Mouse (Mus musculus): ENCODE measurements around the gene Cutal.

The Cutal gene

DNA sequence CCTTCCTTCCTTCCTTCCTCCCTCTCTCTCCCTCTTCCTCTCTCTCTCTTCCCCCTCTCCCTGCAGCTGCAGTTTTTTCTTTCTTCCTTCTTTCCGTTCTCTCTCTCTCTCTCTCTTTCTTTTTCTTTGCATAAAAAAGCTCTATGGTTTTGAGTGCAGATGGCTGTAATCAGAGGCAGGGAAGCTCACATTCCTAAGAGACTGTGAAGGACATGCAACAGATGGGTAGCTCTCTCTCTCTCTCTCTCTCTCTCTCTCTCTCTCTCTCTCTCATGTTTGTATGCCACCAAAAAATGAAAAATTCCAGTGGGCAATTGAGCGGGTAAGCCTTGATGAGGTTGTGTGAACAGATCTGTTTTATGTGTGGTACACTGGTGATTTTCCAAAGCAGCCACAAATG, 10.0 kb downstream of the Cutal start:
- DNase-seq = no peak

DNA sequence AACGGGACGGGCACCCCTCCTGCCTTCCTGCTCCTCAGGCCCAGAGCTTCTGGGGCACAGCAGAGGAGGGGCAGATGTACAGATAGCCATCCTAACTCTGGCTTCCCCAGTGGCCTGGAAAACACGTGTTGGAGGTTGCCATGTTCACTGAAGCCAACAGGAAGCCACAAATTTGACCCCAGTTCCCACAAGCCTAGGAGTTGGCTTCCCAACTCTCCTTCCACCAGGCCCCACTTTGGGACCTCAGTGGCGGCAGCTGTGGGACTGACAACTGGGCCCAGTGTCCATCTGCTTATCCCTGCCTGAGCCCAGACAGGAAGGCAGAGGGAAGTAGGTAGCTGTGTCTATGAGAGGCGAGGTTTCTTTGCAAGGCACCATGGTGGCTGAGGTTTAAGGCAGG, 19.8 kb downstream of the Cutal start:
- DNase-seq = no peak

DNA sequence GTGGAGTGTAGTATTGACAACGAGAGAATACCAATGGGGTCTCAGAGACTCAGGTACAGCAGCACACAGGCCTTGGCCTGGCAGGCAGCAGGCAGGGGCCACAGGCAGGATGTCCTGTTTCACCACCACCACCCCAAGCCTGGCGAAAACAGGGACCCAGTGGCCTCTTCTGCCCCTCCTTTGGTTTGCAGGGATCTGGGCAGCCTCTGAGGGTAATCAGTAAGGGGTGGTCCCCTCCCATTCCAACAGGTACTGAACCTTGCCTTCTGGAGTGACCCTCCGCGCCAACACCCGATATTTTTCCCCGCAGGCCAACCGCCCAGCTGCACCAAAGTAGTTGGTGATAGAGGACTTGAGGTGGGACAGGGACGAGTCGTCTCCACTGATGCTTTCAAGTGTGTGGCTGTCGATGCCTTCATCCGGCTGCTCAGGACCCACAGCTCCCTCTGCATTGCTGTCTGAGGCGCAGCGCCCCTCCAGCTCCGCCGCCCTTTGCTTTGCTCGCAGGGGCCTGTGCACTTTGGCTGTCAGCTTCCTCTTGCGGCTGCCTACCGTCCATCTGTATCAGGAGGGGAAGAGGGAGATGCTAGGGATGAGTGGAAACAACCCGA, 21.4 kb downstream of the Cutal start:
- DNase-seq = no peak

DNA sequence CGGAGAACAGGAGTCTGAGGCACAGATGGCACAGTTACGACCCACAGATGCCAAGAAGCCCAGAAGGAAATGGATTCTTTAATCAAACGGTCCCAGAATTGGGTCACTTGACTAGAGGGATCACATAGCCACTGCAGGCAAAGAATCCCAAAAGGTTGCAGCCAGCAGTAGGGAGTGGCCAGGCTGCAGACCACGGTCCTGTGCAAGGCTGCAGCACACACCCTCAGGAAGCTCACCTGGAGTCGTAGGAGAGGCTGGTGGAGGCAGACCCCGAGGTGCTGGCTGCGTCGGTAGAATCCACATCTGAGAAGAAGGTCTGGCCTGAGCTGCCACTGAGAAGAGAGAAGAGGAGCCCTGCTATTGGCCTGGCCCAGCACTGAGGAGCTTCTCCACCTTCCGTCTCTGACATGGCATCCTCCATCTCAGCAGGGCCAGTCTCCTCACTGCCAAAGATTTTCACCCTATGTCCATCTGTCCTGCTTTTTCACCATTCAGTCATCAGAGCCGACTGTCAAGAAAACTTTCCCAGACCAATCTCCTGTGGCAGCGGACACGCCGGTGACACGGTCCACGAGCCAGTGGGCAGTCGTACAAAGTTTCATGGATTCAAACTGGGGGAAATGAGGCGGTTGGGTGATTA, 22.7 kb downstream of the Cutal start:
- DNase-seq = no peak

GRCm38 (mm10) chr2:34897820-34898219, 23.6 kb downstream of the Cutal start:
- peak; percentile 47 for DNase-seq

- DNase-seq = no peak
These were observed 25.5 kb downstream of the Cutal start for GRCm38 (mm10) chr2:34899682-34900081.

- no peak for DNase-seq
These were observed 26.2 kb downstream of the Cutal start for GRCm38 (mm10) chr2:34900412-34900811.

DNA sequence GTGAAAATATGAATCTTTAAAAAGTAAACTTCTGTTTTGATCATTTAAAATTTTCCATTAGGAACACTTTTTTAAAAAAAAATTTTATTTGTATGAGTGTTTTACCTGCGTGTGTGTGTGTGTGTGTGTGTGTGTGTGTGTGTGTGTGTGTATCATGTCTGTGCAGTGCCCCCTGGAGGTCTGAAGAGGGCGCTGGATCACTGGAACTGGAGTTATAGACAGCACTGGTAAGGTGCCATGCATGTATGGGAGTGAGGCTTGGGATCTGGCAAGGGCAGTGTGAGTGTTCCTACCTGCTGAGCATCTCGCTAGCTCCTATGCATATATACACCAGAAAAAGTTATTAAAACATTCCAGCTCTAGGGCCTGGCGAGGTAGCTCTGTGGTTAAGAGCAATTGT, 27.5 kb downstream of the Cutal start:
- no peak for DNase-seq

GRCm38 (mm10) chr2:34902731-34903130, 28.5 kb downstream of the Cutal start:
- DNase-seq = peak; percentile 48

GRCm38 (mm10) chr2:34903191-34903590, 29.0 kb downstream of the Cutal start:
- DNase-seq = no peak

GRCm38 (mm10) chr2:34903652-34904405, 29.6 kb downstream of the Cutal start:
- DNase-seq = no peak

DNA sequence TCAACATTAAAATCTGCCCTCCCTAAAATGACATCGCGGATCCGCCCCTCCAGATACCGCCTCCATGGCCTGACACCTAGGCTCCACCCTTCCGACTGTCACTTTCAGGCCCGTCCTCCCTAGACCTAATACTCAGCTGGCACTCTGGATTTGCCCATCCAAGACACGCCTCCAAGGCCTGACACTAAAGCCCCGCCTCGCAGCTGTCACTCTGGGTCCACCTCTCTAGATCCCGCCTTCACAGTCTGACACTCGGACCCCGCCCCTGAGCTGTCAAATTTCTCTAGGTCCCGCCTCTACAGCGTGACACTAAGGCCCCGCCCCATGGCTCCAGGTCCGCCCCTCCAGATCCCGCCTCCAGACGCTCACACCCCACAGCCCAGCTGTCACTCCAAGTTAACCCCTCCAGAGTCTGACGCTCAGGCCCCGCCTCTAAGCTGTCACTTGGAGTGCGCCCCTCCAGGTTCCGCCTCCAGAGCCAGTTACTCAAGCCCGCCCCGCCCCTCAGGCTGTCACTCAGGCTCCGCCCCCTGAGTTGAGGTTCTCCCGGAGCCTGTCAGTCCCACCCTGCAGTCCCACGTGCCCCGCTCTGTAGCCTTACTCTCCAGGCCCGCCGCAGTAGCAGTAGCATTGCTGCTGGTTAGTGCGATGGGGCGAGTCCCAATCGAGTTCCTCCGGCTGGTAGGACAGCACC, 30.8 kb downstream of the Cutal start:
- peak; percentile 100 for DNase-seq

- DNase-seq = no peak
These were observed 32.2 kb downstream of the Cutal start for GRCm38 (mm10) chr2:34906426-34906825.

DNA sequence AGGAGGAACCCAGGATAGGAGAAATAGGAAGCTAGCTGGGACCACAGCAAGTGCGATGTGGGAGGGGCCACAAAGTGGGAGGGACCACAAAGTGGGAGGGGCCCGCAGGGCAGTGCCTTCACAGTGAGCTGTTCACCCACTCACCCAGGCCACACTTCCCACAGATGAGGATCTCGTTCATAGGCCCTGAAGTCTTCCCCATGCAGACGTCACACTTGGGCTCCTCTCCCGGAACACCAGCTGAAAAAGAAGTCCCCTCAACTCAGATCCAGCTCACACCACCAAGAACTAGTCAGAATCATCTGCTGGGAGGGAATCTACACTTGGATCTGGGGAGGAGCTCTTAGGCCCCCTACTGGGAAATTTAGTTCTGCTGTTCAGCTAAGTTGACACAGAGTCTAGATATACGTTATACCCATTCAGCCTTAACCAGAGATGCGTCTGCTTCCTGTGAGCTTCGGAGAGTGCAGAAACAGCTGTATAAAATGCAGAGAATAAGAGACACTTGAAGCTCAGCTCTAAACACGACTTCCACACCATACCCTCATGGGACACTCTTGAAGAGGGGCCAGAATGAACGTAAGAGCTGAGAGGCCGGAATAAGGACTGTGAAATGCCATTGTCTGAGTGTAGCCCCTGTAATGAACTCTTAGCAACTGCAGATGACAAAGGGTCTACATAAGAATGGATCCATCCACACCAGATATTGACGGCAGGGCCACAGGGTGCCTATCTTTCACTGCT, 32.8 kb downstream of the Cutal start:
- peak; percentile 58 for DNase-seq

DNA sequence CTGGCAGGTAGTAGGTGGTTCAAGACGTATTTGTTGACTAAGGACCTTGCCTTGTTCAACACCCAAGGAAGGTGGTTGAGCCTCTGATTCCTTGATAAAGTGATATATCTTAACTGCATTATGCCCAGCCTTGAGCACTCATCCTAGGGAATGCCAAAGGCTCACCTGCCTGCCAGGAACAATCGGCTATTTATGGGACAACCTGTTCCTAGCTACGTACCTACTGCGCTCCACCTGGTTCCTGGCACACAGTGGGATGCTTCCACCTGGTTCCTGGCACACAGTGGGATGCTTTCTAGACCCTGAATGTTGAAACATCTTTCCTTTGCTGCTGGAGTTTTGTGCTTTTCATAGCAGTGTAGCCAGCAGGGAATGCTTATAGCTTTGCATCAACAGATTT, 35.5 kb downstream of the Cutal start:
- no peak for DNase-seq

GRCm38 (mm10) chr2:34911871-34912270, 37.7 kb downstream of the Cutal start:
- no peak for DNase-seq

GRCm38 (mm10) chr2:34912613-34913012, 38.4 kb downstream of the Cutal start:
- no peak for DNase-seq

GRCm38 (mm10) chr2:34913218-34914068, 39.2 kb downstream of the Cutal start, which contains the start of gene Phf19:
Phf19 (minus strand) TSS chr2:34914026.
- no peak for DNase-seq

GRCm38 (mm10) chr2:34914069-34914822, 40.0 kb downstream of the Cutal start:
- peak; percentile 26 for DNase-seq

DNA sequence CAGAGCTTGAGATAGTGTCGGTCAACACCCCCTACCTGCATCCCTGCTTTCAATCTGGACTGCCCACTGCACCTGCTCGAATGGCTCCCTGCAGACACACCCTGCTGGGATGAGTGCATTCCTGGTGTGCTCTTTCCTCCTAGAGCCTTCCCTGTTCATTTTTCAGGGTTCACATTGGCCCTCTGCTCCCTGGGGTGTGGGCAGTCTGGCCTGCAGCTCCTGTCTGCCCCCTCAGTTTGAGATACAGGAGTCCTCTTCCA, 40.6 kb downstream of the Cutal start:
- no peak for DNase-seq

DNA sequence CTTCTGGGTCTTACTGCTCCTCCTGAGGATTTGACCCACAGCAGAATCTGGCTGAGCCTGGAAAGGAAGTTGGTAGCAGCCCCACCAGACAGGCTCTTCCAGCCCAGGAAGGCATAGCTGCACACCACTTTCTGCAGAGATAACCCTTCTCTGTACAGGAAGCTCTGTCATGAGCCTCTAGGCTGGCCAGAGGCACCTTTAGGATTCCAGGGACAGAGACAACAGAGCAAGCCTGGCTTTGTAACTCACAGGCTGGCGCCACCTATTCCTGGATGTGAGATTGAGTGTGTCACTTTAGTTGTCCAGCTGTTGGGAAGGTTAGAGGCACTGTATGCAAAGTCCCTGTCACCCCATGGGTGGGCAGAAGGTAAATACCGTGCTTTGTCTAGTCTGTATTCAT, 40.9 kb downstream of the Cutal start:
- no peak for DNase-seq
